Mouse (Mus musculus): ENCODE measurements at regions not wholly inside any gene's neighbourhood (a gene's known extent, or its start where the extent isn't known, plus 50 kb on each side); places are given as distances from the start of the nearest gene placed in this dataset.

DNA sequence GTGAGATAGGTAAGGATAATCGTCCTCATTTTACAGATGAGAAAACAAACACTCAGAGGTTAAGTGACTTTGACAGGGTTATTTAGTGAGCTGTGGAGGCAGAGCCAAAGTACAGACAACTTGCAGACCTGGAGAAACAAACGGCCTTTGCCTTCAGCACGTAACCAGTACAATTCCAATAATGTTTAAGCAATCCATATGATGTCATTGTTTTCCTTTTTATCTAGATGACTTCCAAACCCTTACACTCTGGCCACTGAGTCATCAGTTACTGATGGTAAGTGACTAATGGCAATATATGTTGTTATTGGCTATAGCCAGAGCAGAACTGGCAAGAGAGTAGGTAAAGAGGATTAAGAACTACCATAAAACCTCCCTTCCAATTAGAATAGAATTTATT, 567.6 kb downstream of the Adgrl2 start:
- H3K4me2 ChIP-seq (ENCODE audit: low read depth), result peak overlapping the region; percentile 33
- no peak overlapping the region for H3ac ChIP-seq (ENCODE audit: control insufficient read depth, insufficient read length)
- H3K4me3 ChIP-seq, result no peak overlapping the region
- TF ChIP-seq POLR2AphosphoS2 (IDR thresholded peaks at IDR 0.05; ENCODE audit: insufficient read length, low read depth), result no peak
- TF ChIP-seq MAX (IDR thresholded peaks at IDR 0.05; ENCODE audit: low read depth), result no peak
- no peak for TF ChIP-seq MYOG (IDR thresholded peaks at IDR 0.05; ENCODE audit: control insufficient read depth in 1 of 3, insufficient read depth in 1 of 3, insufficient read length in 2 of 3, low read depth in 2 of 3)
- no peak for TF ChIP-seq REST (IDR thresholded peaks at IDR 0.05; ENCODE audit: insufficient read depth, insufficient read length)
- TF ChIP-seq TCF3 (IDR thresholded peaks at IDR 0.05; ENCODE audit: insufficient read length, low read depth), result no peak
- TF ChIP-seq MYOD1 (IDR thresholded peaks at IDR 0.05; ENCODE audit: control insufficient read depth in 1 of 3, insufficient read length in 2 of 3, low read depth in 2 of 3), result no peak
- no peak for TF ChIP-seq CEBPB (IDR thresholded peaks at IDR 0.05; ENCODE audit: insufficient read depth, poor library complexity, severe bottlenecking)
- no peak for TF ChIP-seq SRF (IDR thresholded peaks at IDR 0.05; ENCODE audit: control insufficient read depth, insufficient read length, low read depth)
- TF ChIP-seq USF1 (IDR thresholded peaks at IDR 0.05; ENCODE audit: low read depth), result no peak
- no peak for TF ChIP-seq POLR2A (IDR thresholded peaks at IDR 0.05; ENCODE audit: insufficient read length, low read depth)
- no peak for TF ChIP-seq TCF12 (IDR thresholded peaks at IDR 0.05; ENCODE audit: insufficient read depth, poor library complexity, severe bottlenecking)
- no peak for TF ChIP-seq E2F4 (IDR thresholded peaks at IDR 0.05; ENCODE audit: insufficient read depth)
- H3K79me2 ChIP-seq (ENCODE audit: control insufficient read depth, insufficient read depth), result no peaks in the 10 kb centered on the region
- H3K27me3 ChIP-seq (ENCODE audit: control insufficient read depth, insufficient read depth, insufficient read length), result no peaks in the 10 kb centered on the region
- no peaks in the 10 kb centered on the region for H3K36me3 ChIP-seq (ENCODE audit: control insufficient read depth, insufficient read depth)

DNA sequence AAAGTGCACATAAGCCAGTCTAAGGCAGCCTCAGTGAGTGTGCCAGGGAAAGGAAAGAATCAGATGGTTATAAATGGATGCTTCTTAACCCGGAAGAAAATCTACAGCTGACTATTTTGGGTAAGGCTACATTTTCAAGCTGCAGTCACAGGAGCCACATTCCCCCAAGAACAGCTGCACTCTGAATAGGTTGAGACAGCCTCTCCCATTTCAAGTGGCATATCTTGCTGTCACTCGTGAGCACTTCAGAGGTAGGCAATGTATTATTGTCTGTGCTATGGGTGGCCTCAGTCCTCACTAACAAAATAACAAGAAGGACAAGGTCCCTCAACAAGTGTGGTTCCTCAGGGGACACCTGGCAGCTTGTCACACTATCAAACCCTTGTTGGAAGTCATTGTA, 568.1 kb downstream of the Adgrl2 start:
- Histone ChIP-seq H3K36me3 (ENCODE audit: control insufficient read depth, insufficient read depth) (no peaks in the 10 kb centered on the region), H3K4me3 (no peak overlapping the region), H3K4me2 (ENCODE audit: low read depth) (peak overlapping the region; percentile 33), H3K79me2 (ENCODE audit: control insufficient read depth, insufficient read depth) (no peaks in the 10 kb centered on the region), H3K27me3 (ENCODE audit: control insufficient read depth, insufficient read depth, insufficient read length) (no peaks in the 10 kb centered on the region), H3ac (ENCODE audit: control insufficient read depth, insufficient read length) (no peak overlapping the region)
- TF ChIP-seq MYOG (IDR thresholded peaks at IDR 0.05; ENCODE audit: control insufficient read depth in 1 of 3, insufficient read depth in 1 of 3, insufficient read length in 2 of 3, low read depth in 2 of 3), result peak in 2 of 3 experiments; percentile 75 to 76
- no peak for TF ChIP-seq TCF3 (IDR thresholded peaks at IDR 0.05; ENCODE audit: insufficient read length, low read depth)
- peak in 2 of 3 experiments; percentile 75 to 86 for TF ChIP-seq MYOD1 (IDR thresholded peaks at IDR 0.05; ENCODE audit: control insufficient read depth in 1 of 3, insufficient read length in 2 of 3, low read depth in 2 of 3)
- peak; percentile 36 for TF ChIP-seq TCF12 (IDR thresholded peaks at IDR 0.05; ENCODE audit: insufficient read depth, poor library complexity, severe bottlenecking)
- TF ChIP-seq E2F4 (IDR thresholded peaks at IDR 0.05; ENCODE audit: insufficient read depth), result no peak

DNA sequence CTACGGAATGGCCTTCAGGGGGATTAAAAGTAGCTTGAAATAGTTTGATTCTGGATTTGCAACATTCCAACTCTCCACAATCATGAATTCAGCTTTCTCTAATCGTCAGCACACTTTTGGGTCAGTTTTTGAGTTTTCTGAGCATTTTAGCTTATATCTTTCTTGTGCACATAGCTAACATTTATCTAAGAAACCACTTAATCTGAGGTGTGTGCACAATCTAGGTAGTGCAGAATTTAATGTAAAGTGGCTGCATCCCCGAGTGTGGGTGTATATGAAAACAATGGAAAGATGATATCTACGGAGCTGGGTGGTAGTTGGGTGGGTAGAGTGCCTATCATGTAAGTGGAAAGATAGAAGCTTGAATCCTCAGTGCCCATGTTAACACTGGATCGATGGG, 570.1 kb downstream of the Adgrl2 start:
- H3K27me3 ChIP-seq (ENCODE audit: control insufficient read depth, insufficient read depth, insufficient read length), result no peaks in the 10 kb centered on the region
- H3K4me3 ChIP-seq, result no peak overlapping the region
- H3K79me2 ChIP-seq (ENCODE audit: control insufficient read depth, insufficient read depth), result no peaks in the 10 kb centered on the region
- TF ChIP-seq TCF3 (IDR thresholded peaks at IDR 0.05; ENCODE audit: insufficient read length, low read depth) (no peak), SRF (IDR thresholded peaks at IDR 0.05; ENCODE audit: control insufficient read depth, insufficient read length, low read depth) (no peak), USF1 (IDR thresholded peaks at IDR 0.05; ENCODE audit: low read depth) (no peak), TCF12 (IDR thresholded peaks at IDR 0.05; ENCODE audit: insufficient read depth, poor library complexity, severe bottlenecking) (no peak), POLR2AphosphoS2 (IDR thresholded peaks at IDR 0.05; ENCODE audit: insufficient read length, low read depth) (no peak), MAX (IDR thresholded peaks at IDR 0.05; ENCODE audit: low read depth) (no peak), POLR2A (IDR thresholded peaks at IDR 0.05; ENCODE audit: insufficient read length, low read depth) (no peak), E2F4 (IDR thresholded peaks at IDR 0.05; ENCODE audit: insufficient read depth) (no peak)
- no peak overlapping the region for H3K4me2 ChIP-seq (ENCODE audit: low read depth)
- no peak overlapping the region for H3ac ChIP-seq (ENCODE audit: control insufficient read depth, insufficient read length)
- H3K36me3 ChIP-seq (ENCODE audit: control insufficient read depth, insufficient read depth), result no peaks in the 10 kb centered on the region

DNA sequence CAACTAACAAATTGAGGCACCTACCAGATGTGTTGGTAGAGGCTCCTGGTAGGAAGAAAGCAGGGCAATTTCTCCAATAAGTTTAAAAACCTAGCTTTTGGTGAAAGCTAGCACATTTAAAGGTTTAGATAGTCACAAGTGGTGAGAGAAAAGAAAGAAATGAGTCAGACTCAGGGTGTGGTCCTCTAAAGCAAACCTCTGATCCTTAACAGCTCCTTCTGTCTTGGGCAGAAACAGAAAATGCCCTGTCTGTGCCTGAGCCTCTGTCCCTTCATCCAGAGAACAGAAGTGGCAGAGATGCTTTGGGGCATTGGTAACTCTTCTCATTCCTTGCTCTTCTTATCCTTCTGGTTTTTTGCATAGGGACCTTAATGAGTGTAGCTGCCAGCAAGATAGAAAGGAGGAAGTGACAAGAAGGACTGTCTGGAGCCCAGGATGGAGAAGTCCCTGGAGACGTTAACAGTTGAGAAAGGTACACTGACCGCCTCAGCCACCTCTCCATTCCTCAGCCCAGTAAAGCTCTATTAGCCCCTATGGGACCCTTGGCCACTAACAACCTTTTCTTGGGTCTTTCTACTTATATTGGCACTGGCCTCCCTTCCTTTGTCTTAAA, 570.8 kb downstream of the Adgrl2 start:
- H3K36me3 ChIP-seq (ENCODE audit: control insufficient read depth, insufficient read depth), result no peaks in the 10 kb centered on the region
- no peaks in the 10 kb centered on the region for H3K79me2 ChIP-seq (ENCODE audit: control insufficient read depth, insufficient read depth)
- H3ac ChIP-seq (ENCODE audit: control insufficient read depth, insufficient read length), result no peak overlapping the region
- H3K4me2 ChIP-seq (ENCODE audit: low read depth), result peak overlapping the region; percentile 41
- no peak overlapping the region for H3K4me3 ChIP-seq
- TF ChIP-seq TCF3 (IDR thresholded peaks at IDR 0.05; ENCODE audit: insufficient read length, low read depth), result no peak
- no peak for TF ChIP-seq SRF (IDR thresholded peaks at IDR 0.05; ENCODE audit: control insufficient read depth, insufficient read length, low read depth)
- no peak for TF ChIP-seq TCF12 (IDR thresholded peaks at IDR 0.05; ENCODE audit: insufficient read depth, poor library complexity, severe bottlenecking)
- no peak for TF ChIP-seq REST (IDR thresholded peaks at IDR 0.05; ENCODE audit: insufficient read depth, insufficient read length)
- no peak for TF ChIP-seq MAX (IDR thresholded peaks at IDR 0.05; ENCODE audit: low read depth)
- no peak for TF ChIP-seq POLR2AphosphoS2 (IDR thresholded peaks at IDR 0.05; ENCODE audit: insufficient read length, low read depth)
- H3K27me3 ChIP-seq (ENCODE audit: control insufficient read depth, insufficient read depth, insufficient read length), result no peaks in the 10 kb centered on the region

DNA sequence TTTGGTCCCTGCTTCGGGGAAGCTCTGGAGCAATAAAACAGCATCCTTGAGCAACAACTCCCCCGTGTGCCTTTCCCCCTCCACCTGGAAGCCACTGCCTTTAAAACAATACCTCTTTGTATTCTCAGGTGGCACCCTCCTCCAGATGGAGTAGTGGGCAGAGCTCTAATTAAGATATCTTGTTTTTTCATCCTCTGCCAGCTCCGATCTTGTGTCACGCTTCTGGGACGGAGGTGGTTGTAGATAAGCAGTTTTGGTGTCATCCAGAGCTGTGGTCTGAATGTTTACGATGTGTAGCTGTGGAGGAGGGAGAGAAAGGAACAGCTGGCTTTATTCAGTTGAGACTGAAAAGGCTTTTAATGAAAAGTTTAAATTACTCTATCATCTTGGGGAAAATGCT, 572.3 kb downstream of the Adgrl2 start:
- H3ac ChIP-seq (ENCODE audit: control insufficient read depth, insufficient read length), result no peak overlapping the region
- peak overlapping the region; percentile 48 for H3K4me2 ChIP-seq (ENCODE audit: low read depth)
- H3K36me3 ChIP-seq (ENCODE audit: control insufficient read depth, insufficient read depth), result no peaks in the 10 kb centered on the region
- H3K79me2 ChIP-seq (ENCODE audit: control insufficient read depth, insufficient read depth), result no peaks in the 10 kb centered on the region
- H3K4me3 ChIP-seq, result no peak overlapping the region
- TF ChIP-seq MAX (IDR thresholded peaks at IDR 0.05; ENCODE audit: low read depth), result no peak
- no peak for TF ChIP-seq POLR2AphosphoS2 (IDR thresholded peaks at IDR 0.05; ENCODE audit: insufficient read length, low read depth)
- TF ChIP-seq CEBPB (IDR thresholded peaks at IDR 0.05; ENCODE audit: insufficient read depth, poor library complexity, severe bottlenecking), result 0 out of 2 replicates have a peak, but pooled peaks have one; percentile 1
- no peak for TF ChIP-seq POLR2A (IDR thresholded peaks at IDR 0.05; ENCODE audit: insufficient read length, low read depth)
- no peak for TF ChIP-seq MYOG (IDR thresholded peaks at IDR 0.05; ENCODE audit: control insufficient read depth in 1 of 3, insufficient read depth in 1 of 3, insufficient read length in 2 of 3, low read depth in 2 of 3)
- no peak for TF ChIP-seq SRF (IDR thresholded peaks at IDR 0.05; ENCODE audit: control insufficient read depth, insufficient read length, low read depth)
- no peak for TF ChIP-seq REST (IDR thresholded peaks at IDR 0.05; ENCODE audit: insufficient read depth, insufficient read length)
- TF ChIP-seq USF1 (IDR thresholded peaks at IDR 0.05; ENCODE audit: low read depth), result no peak
- no peak for TF ChIP-seq TCF3 (IDR thresholded peaks at IDR 0.05; ENCODE audit: insufficient read length, low read depth)
- peak; percentile 6 for TF ChIP-seq TCF12 (IDR thresholded peaks at IDR 0.05; ENCODE audit: insufficient read depth, poor library complexity, severe bottlenecking)
- no peak for TF ChIP-seq E2F4 (IDR thresholded peaks at IDR 0.05; ENCODE audit: insufficient read depth)
- peak in 2 of 3 experiments; percentile 44 to 68 for TF ChIP-seq MYOD1 (IDR thresholded peaks at IDR 0.05; ENCODE audit: control insufficient read depth in 1 of 3, insufficient read length in 2 of 3, low read depth in 2 of 3)
- H3K27me3 ChIP-seq (ENCODE audit: control insufficient read depth, insufficient read depth, insufficient read length), result no peaks in the 10 kb centered on the region
